10 mouse cellular contexts compared by ENCODE assay signal in the genomic region with DNA sequence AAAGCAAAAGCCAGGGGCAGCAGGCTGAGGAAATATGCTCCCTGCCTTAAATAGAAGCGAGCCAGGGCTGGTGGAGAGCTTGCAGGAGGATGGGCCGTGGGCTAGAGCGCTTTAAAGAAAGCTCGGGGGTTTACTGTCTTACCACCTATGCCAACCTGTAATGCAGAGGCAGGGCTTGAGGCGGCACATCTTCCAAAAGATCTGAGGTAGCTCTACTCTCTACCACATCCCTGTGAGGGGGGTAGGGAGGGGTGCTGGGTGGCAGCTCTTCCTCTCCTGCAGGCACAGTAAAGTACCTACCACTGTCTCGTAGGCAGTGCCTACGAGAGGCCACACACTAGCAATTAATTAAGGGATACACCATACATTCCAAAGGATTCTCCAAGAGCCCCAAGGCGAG. TPM values are rescaled to one million over a fixed set of nuclear protein-coding genes. Genes with fewer than 3 reads are reported as not detected.
DNase-seq lines count a peak whose midpoint lies in the region; ATAC-seq and TF ChIP-seq lines count a peak whose summit lies in the region.
"Had no signal": no experiment of that assay in that cellular context is flagged by ENCODE, and none has a peak within 500 bp of the region (broad histone marks: within the 10 kb centered on the region; RNA-seq: fewer than 3 reads in every experiment).

No protein-coding gene starts in this region.

- H3K36me3 ChIP-seq in embryonic facial prominence, embryonic 13.5 days = no peaks in the 10 kb centered on the region
- no peaks in the 10 kb centered on the region for H3K36me3 ChIP-seq in embryonic facial prominence, embryonic 10.5 days (replicated peaks)
- no peaks in the 10 kb centered on the region for H3K36me3 ChIP-seq in hindbrain, embryonic 10.5 days
- H3K36me3 ChIP-seq in hindbrain, embryonic 11.5 days (ENCODE audit: control insufficient read depth, insufficient read depth, low read length) = no peaks in the 10 kb centered on the region
- peaks cover 17% of the 10 kb centered on the region for H3K36me3 ChIP-seq in small intestine, adult 2 months (ENCODE audit: control insufficient read depth, insufficient read depth, low read length)
- H3K36me3 ChIP-seq: midbrain, embryonic 13.5 days; neural tube, embryonic 15.5 days had no signal

- H3K27me3 ChIP-seq in embryonic facial prominence, embryonic 13.5 days = no peaks in the 10 kb centered on the region
- H3K27me3 ChIP-seq in embryonic facial prominence, embryonic 10.5 days (replicated peaks; ENCODE audit: low read depth, poor library complexity, severe bottlenecking) = no peaks in the 10 kb centered on the region
- no peaks in the 10 kb centered on the region for H3K27me3 ChIP-seq in hindbrain, embryonic 10.5 days (ENCODE audit: insufficient read depth, poor library complexity, severe bottlenecking)
- no peaks in the 10 kb centered on the region for H3K27me3 ChIP-seq in hindbrain, embryonic 11.5 days (ENCODE audit: control insufficient read depth, insufficient read depth, low read length)
- H3K27me3 ChIP-seq in small intestine, adult 2 months (ENCODE audit: control insufficient read depth, insufficient read depth, low read length) = no peaks in the 10 kb centered on the region
- H3K27me3 ChIP-seq: midbrain, embryonic 13.5 days; neural tube, embryonic 15.5 days had no signal

- no peak for TF ChIP-seq POLR2A in small intestine, adult 2 months (IDR thresholded peaks at IDR 0.05; ENCODE audit: low read depth, low read length)

- no peak for TF ChIP-seq CTCF in small intestine, adult 2 months (IDR thresholded peaks at IDR 0.05; ENCODE audit: extremely low read depth, insufficient read length, insufficient replicate concordance, low read depth, low read length)

- no peak for DNase-seq in embryonic facial prominence, embryonic 10.5 days (ENCODE audit: low spot score)
- DNase-seq in hindbrain, embryonic 10.5 days (ENCODE audit: low spot score) = no peak
- DNase-seq in hindbrain, embryonic 11.5 days (ENCODE audit: low spot score) = no peak
- DNase-seq in CD4-positive helper T cell, adult 2 months (ENCODE audit: low read depth, low spot score) = peak; percentile 86
- DNase-seq in gastrocnemius, adult 18-20 months (ENCODE audit: low spot score) = no peak
- no peak for DNase-seq in ovary, postnatal 10 days (ENCODE audit: low spot score)

- no peak overlapping the region for H3K4me3 ChIP-seq in embryonic facial prominence, embryonic 13.5 days
- H3K4me3 ChIP-seq in embryonic facial prominence, embryonic 10.5 days = no peak overlapping the region
- no peak overlapping the region for H3K4me3 ChIP-seq in hindbrain, embryonic 10.5 days
- H3K4me3 ChIP-seq in hindbrain, embryonic 11.5 days (ENCODE audit: low read depth, low read length) = no peak overlapping the region
- H3K4me3 ChIP-seq in small intestine, adult 2 months (ENCODE audit: low read depth, low read length) = no peak overlapping the region
- H3K4me3 ChIP-seq: midbrain, embryonic 13.5 days; neural tube, embryonic 15.5 days had no signal

- no peak overlapping the region for H3K4me2 ChIP-seq in embryonic facial prominence, embryonic 13.5 days
- H3K4me2 ChIP-seq in hindbrain, embryonic 11.5 days (replicated peaks; ENCODE audit: low read depth, low read length) = no peak overlapping the region
- H3K4me2 ChIP-seq: midbrain, embryonic 13.5 days; neural tube, embryonic 15.5 days had no signal

- ATAC-seq in embryonic facial prominence, embryonic 13.5 days (ENCODE audit: insufficient number of reproducible peaks, insufficient read depth, low FRiP score, low TSS enrichment, low read depth) = peak; percentile 21; the same call in 1 of the 2 replicates
- ATAC-seq in hindbrain, embryonic 11.5 days (ENCODE audit: low FRiP score) = no peak
- ATAC-seq: midbrain, embryonic 13.5 days had no signal

- peaks cover 39% of the 10 kb centered on the region for H3K4me1 ChIP-seq in embryonic facial prominence, embryonic 13.5 days
- H3K4me1 ChIP-seq in embryonic facial prominence, embryonic 10.5 days = peaks cover 56% of the 10 kb centered on the region
- H3K4me1 ChIP-seq in hindbrain, embryonic 10.5 days (replicated peaks) = peaks cover 73% of the 10 kb centered on the region
- no peaks in the 10 kb centered on the region for H3K4me1 ChIP-seq in hindbrain, embryonic 11.5 days (replicated peaks; ENCODE audit: control insufficient read depth, insufficient read depth, low read length)
- peaks cover 44% of the 10 kb centered on the region for H3K4me1 ChIP-seq in small intestine, adult 2 months (ENCODE audit: control insufficient read depth, insufficient read depth, insufficient read length, low read length)

- H3K27ac ChIP-seq in embryonic facial prominence, embryonic 13.5 days = no peak overlapping the region
- H3K27ac ChIP-seq in embryonic facial prominence, embryonic 10.5 days (replicated peaks) = no peak overlapping the region
- 0 out of 2 replicates have a peak overlapping the region, but pooled peaks have one; percentile 23 for H3K27ac ChIP-seq in hindbrain, embryonic 10.5 days
- H3K27ac ChIP-seq in hindbrain, embryonic 11.5 days (ENCODE audit: low read depth, low read length) = no peak overlapping the region
- H3K27ac ChIP-seq in small intestine, adult 2 months (ENCODE audit: insufficient read depth, low read depth, low read length) = peak overlapping the region; percentile 31; the same call in 1 of the 2 replicates
- H3K27ac ChIP-seq: midbrain, embryonic 13.5 days; neural tube, embryonic 15.5 days had no signal

- H3K9me3 ChIP-seq in embryonic facial prominence, embryonic 13.5 days = no peaks in the 10 kb centered on the region
- H3K9me3 ChIP-seq in embryonic facial prominence, embryonic 10.5 days = no peaks in the 10 kb centered on the region
- H3K9me3 ChIP-seq in hindbrain, embryonic 10.5 days = no peaks in the 10 kb centered on the region
- no peaks in the 10 kb centered on the region for H3K9me3 ChIP-seq in hindbrain, embryonic 11.5 days (ENCODE audit: control insufficient read depth, low read length)
- H3K9me3 ChIP-seq: midbrain, embryonic 13.5 days; neural tube, embryonic 15.5 days had no signal

- no peak overlapping the region for H3K9ac ChIP-seq in embryonic facial prominence, embryonic 13.5 days
- H3K9ac ChIP-seq in hindbrain, embryonic 11.5 days (ENCODE audit: low read depth, low read length) = no peak overlapping the region
- H3K9ac ChIP-seq: midbrain, embryonic 13.5 days; neural tube, embryonic 15.5 days had no signal

- 52% methylated on average over 8 of the region's 8 CpGs for WGBS in embryonic facial prominence, embryonic 13.5 days
- 61% methylated on average over 8 of the region's 8 CpGs for whole genome bisulfite sequencing in embryonic facial prominence, embryonic 10.5 days
- WGBS in hindbrain, embryonic 10.5 days = 74% methylated on average over 8 of the region's 8 CpGs
- WGBS in hindbrain, embryonic 11.5 days = 80% methylated on average over 8 of the region's 8 CpGs
- WGBS in small intestine, adult 2 months = 87% methylated on average over 8 of the region's 8 CpGs

RNA-seq across cellular contexts. Expression of a gene that starts 52.9 kb away (rescaled TPM):
- 10.4 and 10.8 TPM in 2 replicates for polyA plus RNA-seq in embryonic facial prominence, embryonic 13.5 days (2015; fragmentation: Nextera tagmentation; extraction: Ambion mirVana)
- polyA plus RNA-seq in embryonic facial prominence, embryonic 10.5 days (2016; fragmentation: Nextera tagmentation; extraction: Ambion mirVana) = 13.7 and 17.7 TPM in 2 replicates
- polyA plus RNA-seq in hindbrain, embryonic 10.5 days (2016; fragmentation: Nextera tagmentation; extraction: Ambion mirVana) = 20.5 and 29.2 TPM in 2 replicates
- polyA plus RNA-seq in hindbrain, embryonic 11.5 days (2014; fragmentation: Nextera tagmentation; extraction: Ambion mirVana) = 14.1 and 16.8 TPM in 2 replicates
- 104 and 324 TPM in 2 replicates for polyA plus RNA-seq in small intestine, adult 2 months (2012; rRNA removed)
- 1 to 10 TPM; 6.5 to 7.4 TPM for total RNA-seq in gastrocnemius, adult 18-20 months (2021)

Comparison
In these comparisons a context has a peak if more than half of its experiments do, and no peak if none do; other contexts are left out.
1. H3K27ac ChIP-seq: peak in hindbrain, embryonic 10.5 days (single experiment) and small intestine, adult 2 months (single experiment); none in embryonic facial prominence, embryonic 13.5 days (single experiment), embryonic facial prominence, embryonic 10.5 days (single experiment) and hindbrain, embryonic 11.5 days (single experiment).